Mouse (Mus musculus) CD8-positive naive resting alpha-beta T cell, adult 2 months (primary cell): ENCODE measurements around the gene Mageb18.
"Not testable (repeated sequence)": the region's sequence is repeated elsewhere in the genome, so short reads cannot be mapped to it uniquely, and the experiment has no call there.

ENCODE experiments used
- DNase-seq, 2 experiments: peaks; one replicate each; pipeline ENCODE4 v3.0.0; 2022; ENCODE audit warnings: low read depth in 2 of 2, low spot score in 2 of 2

Gene Mageb18

GRCm38 (mm10) chrX:92599472-92599871, at the start of gene Mageb18:
Gene Mageb18 (minus strand): TSS chrX:92599572.
- no peak for DNase-seq

- DNase-seq, result no peak
These were observed 13.4 kb upstream of the Mageb18 start for GRCm38 (mm10) chrX:92612788-92613187.

- no peak for DNase-seq
These were observed 11.1 kb upstream of the Mageb18 start for GRCm38 (mm10) chrX:92610466-92610865.

- no peak for DNase-seq
These were observed 2.0 kb downstream of the Mageb18 start for GRCm38 (mm10) chrX:92597324-92597723.

GRCm38 (mm10) chrX:92527826-92528225, 71.5 kb downstream of the Mageb18 start:
- DNase-seq, result no peak

- DNase-seq, result no peak
These were observed 101.1 kb downstream of the Mageb18 start for GRCm38 (mm10) chrX:92498254-92498653.

- not testable (repeated sequence) for DNase-seq
These were observed 109.7 kb downstream of the Mageb18 start, which contains the start of gene Gm5941 for GRCm38 (mm10) chrX:92489649-92490048. Gene Gm5941 (plus strand): TSS chrX:92489949.

- no peak for DNase-seq
These were observed 134.6 kb downstream of the Mageb18 start for GRCm38 (mm10) chrX:92464773-92465172.

- no peak for DNase-seq
These were observed 138.9 kb downstream of the Mageb18 start for GRCm38 (mm10) chrX:92460496-92460895.

GRCm38 (mm10) chrX:92387384-92387783, 212.0 kb downstream of the Mageb18 start:
- no peak for DNase-seq

GRCm38 (mm10) chrX:92342924-92343323, 256.4 kb downstream of the Mageb18 start:
- DNase-seq, result no peak

- no peak for DNase-seq
These were observed 258.5 kb downstream of the Mageb18 start for GRCm38 (mm10) chrX:92340906-92341305.

- DNase-seq, result no peak
These were observed 259.8 kb downstream of the Mageb18 start for GRCm38 (mm10) chrX:92339551-92339950.

GRCm38 (mm10) chrX:92333459-92333858, 265.9 kb downstream of the Mageb18 start:
- DNase-seq, result no peak

- no peak for DNase-seq
These were observed 275.8 kb downstream of the Mageb18 start for GRCm38 (mm10) chrX:92323599-92323998.

GRCm38 (mm10) chrX:92280619-92281018, 318.8 kb downstream of the Mageb18 start:
- no peak for DNase-seq
